Mouse (Mus musculus) frontal cortex, postnatal 36 days (tissue): ENCODE measurements at regions not wholly inside any gene's neighbourhood (a gene's known extent, or its start where the extent isn't known, plus 50 kb on each side); places are given as distances from the start of the nearest gene placed in this dataset.

Experiments
- DNase-seq, 2 experiments: peaks; one replicate each; pipeline ENCODE4 v3.0.0; 2022; ENCODE audit warnings: low spot score in 2 of 2

DNA sequence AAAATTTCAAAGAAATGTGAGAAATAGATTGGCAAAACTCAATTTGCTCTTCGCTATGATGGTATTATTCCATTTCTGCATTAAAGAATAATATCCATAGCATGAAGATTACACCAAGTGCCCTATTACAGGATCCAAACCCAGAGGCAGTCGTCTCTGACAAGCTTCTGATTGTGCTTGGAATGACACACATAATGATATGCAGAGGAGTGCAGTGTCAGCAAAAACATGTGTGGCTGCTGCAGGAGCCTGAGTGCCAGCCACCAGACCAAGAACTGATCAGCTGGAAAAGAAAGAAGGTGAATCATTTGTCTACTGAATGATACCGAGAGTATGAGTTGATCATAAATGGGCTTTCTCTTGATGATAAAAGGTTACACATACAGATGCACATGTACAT, 137.3 kb downstream of the Il15 start:
- DNase-seq, result no peak

DNA sequence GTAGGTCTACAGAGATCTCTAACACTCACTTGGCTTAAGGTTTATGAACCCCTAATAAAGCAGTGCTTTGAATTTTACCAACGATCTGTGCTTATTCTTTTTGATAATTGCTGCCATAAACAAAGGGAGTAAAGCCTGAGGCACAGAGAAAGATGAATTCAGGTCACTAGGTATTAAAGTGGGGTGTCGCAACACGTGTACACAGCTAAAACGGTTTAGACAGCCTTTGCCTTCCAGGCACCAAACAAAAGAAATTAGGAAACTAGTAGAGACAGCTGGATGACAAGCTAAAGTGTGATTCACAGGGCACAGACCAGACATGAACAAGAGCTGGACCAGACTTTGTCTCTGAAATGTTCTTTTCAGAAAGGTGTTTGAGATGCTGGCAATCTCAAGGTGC, 140.8 kb downstream of the Il15 start:
- no peak for DNase-seq

DNA sequence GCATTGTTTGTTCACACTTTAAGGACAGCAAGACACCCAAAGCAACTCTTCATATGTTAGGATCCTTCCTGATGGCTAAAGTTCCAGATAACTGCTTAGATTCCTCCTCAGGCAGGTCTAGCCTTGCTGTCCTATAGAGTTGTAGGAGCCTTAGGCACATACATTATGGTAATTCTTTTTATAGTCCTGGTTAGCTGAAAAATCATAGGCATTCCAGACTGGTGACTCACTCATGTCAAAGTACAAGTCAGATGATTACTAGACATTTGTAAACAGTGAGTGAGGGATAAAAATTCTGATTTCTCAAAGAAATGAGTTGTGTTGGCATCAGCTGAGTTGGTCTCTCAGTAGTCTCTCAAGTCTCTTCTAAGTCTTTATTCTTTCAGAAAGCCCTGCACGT, 142.4 kb downstream of the Il15 start:
- no peak for DNase-seq

DNA sequence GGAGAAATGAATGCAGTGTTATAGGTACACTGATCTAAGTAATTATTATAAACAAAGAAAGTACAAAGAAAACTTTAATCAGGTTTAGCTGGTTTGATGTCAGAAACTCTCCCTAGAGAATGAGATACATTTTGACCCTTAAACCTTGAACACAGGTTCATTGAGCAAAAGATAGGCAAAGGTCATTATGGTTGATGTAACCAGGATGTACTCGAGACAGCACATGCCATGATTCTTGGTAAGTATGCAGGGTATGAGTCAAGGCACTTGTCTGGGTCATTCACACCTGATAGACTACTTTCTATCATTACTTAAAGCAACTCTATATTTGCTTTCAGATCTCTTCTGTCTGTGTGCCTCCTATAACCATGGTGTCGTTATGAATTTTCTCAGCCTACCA, 147.2 kb downstream of the Il15 start:
- no peak for DNase-seq

DNA sequence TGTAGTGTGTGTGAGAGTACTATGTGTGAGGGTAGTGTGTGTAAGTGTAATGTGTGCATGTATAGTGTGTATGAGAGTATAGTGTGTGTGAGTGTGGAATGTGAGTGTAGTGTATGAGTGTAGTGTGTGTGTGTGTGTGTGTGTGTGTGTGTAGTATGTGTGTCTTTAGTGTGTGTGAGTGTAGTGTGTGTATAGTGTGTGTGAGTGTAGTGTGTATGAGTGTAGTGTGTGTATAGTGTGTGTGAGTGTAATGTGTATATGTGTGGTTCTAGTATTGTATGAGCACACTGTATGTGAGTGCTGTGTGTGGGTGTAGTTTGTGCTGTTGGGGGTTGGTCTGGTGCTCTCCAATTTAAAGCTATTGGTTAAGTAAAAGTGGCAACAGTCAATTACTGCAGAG, 150.6 kb downstream of the Il15 start:
- DNase-seq, result no peak

DNA sequence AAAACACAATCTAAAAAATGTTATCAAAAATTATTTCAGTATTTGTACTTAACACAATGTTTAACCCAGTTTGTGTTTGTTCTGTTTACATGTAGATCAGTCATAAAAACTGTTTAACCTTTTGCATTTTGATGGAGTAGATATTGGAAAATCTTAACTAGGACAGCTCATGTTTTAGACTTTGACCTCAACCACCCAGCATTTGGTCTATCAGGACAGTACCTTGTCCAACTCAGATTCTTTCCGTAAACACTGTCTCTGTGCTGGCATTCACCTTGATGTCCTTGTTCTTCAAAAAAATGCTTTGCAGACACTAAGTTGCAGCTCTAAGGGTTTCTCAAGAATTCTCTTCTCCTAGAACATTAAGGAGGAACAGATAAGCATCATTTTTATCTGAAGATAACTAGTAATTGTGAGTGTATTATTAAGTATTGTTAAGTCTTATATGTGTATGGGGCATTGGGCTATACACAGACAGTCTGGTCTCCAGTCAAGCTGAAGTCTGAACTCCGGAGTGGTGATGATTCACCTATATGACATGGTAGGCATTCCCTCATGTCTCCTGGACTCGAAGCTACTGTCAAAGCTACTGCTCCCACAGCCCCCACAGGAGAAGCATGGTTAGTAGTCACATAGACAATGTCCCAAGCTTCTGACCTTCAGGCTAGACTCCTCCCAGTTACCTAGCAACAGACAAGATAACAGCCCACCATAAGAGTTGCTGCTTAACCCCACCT, 153.0 kb downstream of the Il15 start:
- no peak for DNase-seq

DNA sequence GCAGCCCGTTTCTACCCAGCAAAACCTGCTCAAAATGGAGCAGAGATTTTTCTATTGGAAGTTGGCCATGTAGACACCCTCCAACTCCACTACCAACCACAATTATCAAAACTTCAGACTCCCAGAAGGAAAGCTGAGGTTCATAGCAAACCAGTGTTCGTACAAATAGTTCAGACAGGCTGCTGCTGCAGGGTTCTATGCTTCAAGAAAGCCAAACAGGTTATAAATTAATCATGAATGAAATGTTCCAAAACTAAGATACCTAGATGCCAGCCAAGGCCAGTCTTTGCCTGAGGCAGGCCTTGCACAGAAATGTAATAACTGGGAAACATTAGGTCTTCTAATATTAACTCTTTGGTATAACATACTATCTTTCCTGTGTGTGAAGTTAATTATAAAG, 158.9 kb downstream of the Il15 start:
- DNase-seq, result no peak

DNA sequence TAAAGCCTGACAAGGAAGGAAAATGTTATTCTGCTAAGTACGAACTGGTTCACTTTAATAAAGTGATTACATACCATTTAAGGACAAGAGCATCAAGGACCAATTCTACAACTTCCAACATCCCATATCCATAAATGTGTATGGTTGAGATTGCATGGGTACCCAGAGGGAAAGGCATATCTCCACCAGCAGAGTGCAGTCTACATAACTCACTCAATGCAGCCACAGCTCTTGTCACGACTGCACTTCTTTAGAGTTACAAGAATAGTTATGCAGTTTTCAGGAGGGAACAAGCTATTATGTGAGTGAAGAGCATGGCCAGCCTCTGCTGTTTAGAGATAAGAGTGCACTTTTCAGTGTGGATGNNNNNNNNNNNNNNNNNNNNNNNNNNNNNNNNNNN, 173.1 kb downstream of the Il15 start:
- DNase-seq, result no peak

DNA sequence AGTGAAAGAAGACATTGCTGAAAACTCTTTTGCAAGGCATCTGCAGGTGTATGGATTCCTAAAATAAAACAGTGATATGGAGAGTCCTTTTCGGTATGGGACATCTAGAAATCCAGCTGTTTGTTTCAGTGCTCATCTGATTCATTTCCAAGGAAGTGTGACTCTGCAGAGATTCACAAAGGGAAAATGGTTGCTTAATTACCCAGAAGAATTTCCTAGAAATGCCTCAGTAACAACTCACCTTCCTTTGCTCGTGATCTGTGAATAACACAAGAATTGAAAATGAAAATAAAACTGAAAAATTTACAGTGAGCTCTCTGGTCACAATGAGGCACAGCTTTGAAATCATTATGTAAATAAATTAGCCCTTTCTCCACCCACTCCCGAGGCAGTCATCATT, 201.3 kb downstream of the Il15 start:
- no peak for DNase-seq

DNA sequence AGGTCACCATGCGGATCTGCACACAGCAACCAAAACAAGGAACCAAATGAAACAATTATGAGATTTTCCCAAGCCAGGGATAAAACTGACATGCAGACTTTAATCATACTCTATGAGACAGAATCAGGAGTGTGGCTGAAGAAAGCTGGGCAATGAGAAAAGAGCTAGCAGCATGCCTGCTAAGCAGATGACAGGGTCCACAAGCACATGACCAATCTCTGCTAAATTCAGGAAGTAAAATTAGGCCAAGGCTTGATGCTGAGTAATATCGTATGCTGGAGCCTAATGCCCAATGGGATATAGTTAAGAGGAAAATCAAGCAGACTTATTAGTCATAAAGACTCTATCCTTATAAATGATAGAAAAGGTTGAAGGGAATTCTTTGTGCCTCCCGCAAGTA, 202.8 kb downstream of the Il15 start:
- DNase-seq, result no peak

DNA sequence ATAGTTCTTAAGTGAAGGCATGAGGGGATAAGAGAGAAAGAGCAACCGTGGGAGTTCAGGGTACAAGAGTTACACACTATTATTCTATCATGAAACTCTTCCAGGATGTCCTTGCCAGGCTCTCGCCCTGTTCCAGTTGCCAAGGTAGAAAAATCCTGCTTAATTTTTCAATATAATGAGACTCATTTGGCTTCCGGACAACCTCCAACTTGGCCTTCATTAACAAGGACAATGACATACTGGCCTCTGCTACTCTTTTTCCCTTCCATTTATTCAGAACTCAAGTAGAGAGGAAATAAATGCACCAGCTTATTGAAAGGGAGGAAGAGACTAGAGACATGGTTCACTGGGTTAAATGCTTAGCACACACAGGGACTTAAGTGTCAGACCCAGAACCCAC, 206.5 kb downstream of the Il15 start:
- peak in 1 of 2 experiments; percentile 16 for DNase-seq

DNA sequence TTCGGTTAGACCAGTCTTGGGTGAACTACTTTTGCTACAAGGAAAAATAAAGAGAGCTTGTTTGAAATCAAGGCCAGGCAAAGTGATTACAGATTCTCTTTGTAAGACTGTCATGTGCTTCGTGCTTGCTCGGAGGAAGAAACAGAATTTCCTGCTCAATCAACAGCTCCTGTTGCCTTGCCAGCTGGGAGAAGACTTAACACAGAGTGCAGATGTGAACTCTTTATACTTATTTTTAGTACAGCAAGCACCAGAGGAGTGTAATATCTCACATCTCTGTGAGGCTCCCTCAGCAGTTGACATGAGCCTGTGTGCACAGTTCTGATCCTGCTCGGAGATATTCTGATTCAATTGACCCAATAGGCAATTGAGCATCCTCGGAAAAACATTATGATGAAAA, 207.9 kb downstream of the Il15 start:
- peak; percentile 3 to 20 for DNase-seq

DNA sequence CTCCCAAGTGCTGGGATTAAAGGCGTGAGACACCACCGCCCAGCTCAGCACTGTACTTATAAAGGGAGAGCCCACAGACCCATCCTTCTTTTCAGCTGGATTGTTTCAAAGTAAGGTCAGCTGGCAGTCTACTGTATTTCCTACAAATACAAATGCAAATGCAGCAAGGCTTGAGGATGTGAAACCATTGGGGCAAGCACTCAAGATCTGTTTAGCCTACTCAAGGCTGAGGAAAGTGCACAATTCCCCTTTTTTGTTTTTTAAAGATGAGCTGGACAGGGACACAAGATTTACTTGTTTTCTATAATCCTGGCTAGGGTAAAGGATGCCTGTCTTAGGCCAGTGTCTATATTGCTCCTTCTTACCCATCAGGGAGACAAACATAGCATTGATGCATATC, 212.0 kb downstream of the Il15 start:
- DNase-seq, result no peak

DNA sequence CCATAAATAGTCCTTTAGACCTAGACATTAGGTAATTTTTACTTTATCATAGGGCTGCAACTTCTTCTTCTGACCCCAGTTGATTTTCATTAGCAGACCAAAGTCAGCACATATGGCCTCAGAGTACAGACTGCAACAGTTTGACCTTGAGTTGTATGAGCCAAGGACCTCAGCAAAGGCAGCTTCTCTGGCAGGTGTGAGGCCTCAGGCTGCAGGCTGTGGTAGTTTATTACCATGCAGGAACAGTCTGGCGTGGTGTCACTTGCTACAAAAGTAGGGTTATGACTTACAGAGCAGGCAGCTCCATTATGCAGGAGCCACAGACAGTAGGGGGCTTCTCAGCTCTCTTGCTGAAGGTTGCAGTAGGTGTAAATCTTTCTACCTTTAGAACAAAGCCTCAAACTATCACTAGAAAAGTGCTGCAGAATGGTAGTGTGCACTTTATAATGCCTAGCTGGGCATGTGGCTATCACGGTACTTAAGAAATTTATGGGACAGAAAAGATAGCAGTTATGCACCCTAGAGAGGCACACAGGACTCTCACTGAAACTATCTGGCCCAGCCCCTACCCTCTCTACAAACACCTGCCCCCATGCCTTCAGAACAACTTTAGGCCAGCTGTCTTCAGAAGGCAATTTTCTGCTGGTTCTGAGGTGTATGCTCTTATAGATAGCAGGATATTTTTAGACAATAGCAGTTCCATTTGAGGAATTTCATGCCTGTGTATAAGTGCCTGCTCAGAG, 215.7 kb downstream of the Il15 start:
- no peak for DNase-seq

DNA sequence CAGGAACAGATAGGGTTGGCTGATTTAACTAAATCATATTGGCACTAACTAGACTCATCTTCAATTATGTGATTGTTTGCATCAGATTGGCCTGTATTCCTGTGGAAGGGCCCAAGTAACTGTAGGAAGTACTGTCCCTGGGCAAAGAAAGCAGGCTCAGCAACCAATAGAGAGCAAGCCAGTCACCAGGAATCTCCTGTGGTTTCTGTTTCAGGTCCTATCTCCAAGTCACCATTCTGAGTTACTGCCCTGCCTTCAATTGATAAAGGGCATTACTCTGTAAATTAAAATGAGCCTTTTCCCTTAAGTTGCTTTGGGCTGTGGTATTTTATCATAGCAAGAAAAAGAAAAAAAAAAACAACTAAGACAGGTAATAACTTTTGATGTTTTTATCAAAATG, 219.0 kb downstream of the Il15 start:
- DNase-seq, result no peak
